Mouse (Mus musculus): ENCODE results near the gene Olfr1362. TPM values are rescaled to one million over a fixed set of nuclear protein-coding genes. Genes with fewer than 3 reads are reported as not detected.

Gene Olfr1362
- not detected in 4 replicates for total RNA-seq (2023; ENCODE audit: inconsistent age)

GRCm38 (mm10) chr13:21613922-21614321 lies at the start of gene Olfr1362:
Olfr1362 (minus strand) TSS chr13:21614022.

GRCm38 (mm10) chr13:21663286-21663685 lies 49.5 kb upstream of the Olfr1362 start, which contains the start of gene Olfr1361:
Olfr1361 (minus strand) TSS chr13:21663386.

GRCm38 (mm10) chr13:21642418-21642817 lies 28.6 kb upstream of the Olfr1362 start, which contains the start of gene Olfr11:
Olfr11 (minus strand) TSS chr13:21642518.

DNA sequence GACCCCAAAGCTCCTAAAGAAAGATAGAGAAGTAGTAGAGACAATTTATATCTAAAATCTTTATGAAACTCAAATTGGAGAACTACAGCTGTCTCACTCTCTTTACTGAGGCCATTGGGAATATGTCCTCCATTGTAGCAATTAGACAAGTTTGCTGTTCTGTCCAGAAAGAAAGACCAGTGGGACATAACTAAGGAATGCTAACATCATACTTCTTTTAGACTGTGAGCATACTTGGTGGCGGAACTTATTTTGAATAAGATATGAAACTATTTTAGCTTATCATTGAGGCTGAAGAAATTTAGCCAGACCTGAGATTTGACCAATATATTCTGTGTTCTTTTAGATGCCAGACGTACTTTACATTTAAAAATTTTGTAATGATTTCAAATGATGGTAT lies 32.2 kb downstream of the Olfr1362 start, which contains the start of gene Olfr1364:
Gene Olfr1364 (minus strand): TSS at position 101 of the 400 bp plus-strand sequence.

Other genes starting within 250 kb of the Olfr1362 start
- 53.7 to 61.2 TPM (median 58.4 TPM) in 4 replicates for gene Zkscan3, start 211.3 kb downstream of the Olfr1362 start, total RNA-seq (2023; ENCODE audit: inconsistent age)
- 0.19 to 0.39 TPM (median 0.24 TPM) in 3 of 4 replicates, not detected in the other for gene Pgbd1, start 173.0 kb downstream of the Olfr1362 start, total RNA-seq (2023; ENCODE audit: inconsistent age)
- gene Zscan26, start 160.3 kb downstream of the Olfr1362 start, total RNA-seq (2023; ENCODE audit: inconsistent age) = 36.7 to 39.7 TPM (median 37.9 TPM) in 4 replicates
- gene Nkapl, start 145.5 kb downstream of the Olfr1362 start, total RNA-seq (2023; ENCODE audit: inconsistent age) = not detected in 4 replicates
- not detected in 4 replicates for gene Zkscan4, start 135.1 kb downstream of the Olfr1362 start, total RNA-seq (2023; ENCODE audit: inconsistent age)
- not detected in 4 replicates for gene Gm10065, start 134.6 kb downstream of the Olfr1362 start, total RNA-seq (2023; ENCODE audit: inconsistent age)
- 3.9 to 5.8 TPM (median 5.4 TPM) in 4 replicates for gene AK157302, start 118.8 kb downstream of the Olfr1362 start, total RNA-seq (2023; ENCODE audit: inconsistent age)
- 17.1 to 23.9 TPM (median 22.6 TPM) in 4 replicates for gene Gm11273, start 112.6 kb downstream of the Olfr1362 start, total RNA-seq (2023; ENCODE audit: inconsistent age)
- 11.4 to 14.0 TPM (median 12.5 TPM) in 4 replicates for gene Zkscan8, start 82.9 kb downstream of the Olfr1362 start, total RNA-seq (2023; ENCODE audit: inconsistent age)
- not detected in 4 replicates for gene Olfr1366, start 71.2 kb downstream of the Olfr1362 start, total RNA-seq (2023; ENCODE audit: inconsistent age)
- gene Olfr1535, start 54.1 kb downstream of the Olfr1362 start, total RNA-seq (2023; ENCODE audit: inconsistent age) = not detected in 4 replicates
- gene Olfr1364, start 32.3 kb downstream of the Olfr1362 start, total RNA-seq (2023; ENCODE audit: inconsistent age) = not detected in 4 replicates
- not detected in 4 replicates for gene Olfr11, start 28.5 kb upstream of the Olfr1362 start, total RNA-seq (2023; ENCODE audit: inconsistent age)
- not detected in 4 replicates for gene Olfr1361, start 49.4 kb upstream of the Olfr1362 start, total RNA-seq (2023; ENCODE audit: inconsistent age)
- not detected in 4 replicates for gene Olfr1360, start 63.4 kb upstream of the Olfr1362 start, total RNA-seq (2023; ENCODE audit: inconsistent age)
- not detected in 4 replicates for gene Olfr1359, start 84.1 kb upstream of the Olfr1362 start, total RNA-seq (2023; ENCODE audit: inconsistent age)
- 101 to 134 TPM (median 110 TPM) in 4 replicates for gene Hist1h2bl, start 102.1 kb upstream of the Olfr1362 start, total RNA-seq (2023; ENCODE audit: inconsistent age)
- gene Hist1h2ai, start 102.4 kb upstream of the Olfr1362 start, total RNA-seq (2023; ENCODE audit: inconsistent age) = 57.4 to 111 TPM (median 95.3 TPM) in 4 replicates
- 119 to 230 TPM (median 147 TPM) in 4 replicates for gene Hist1h3h, start 103.6 kb upstream of the Olfr1362 start, total RNA-seq (2023; ENCODE audit: inconsistent age)
- 10.5 to 15.1 TPM (median 12.2 TPM) in 4 replicates for gene Hist1h2bm, start 108.0 kb upstream of the Olfr1362 start, total RNA-seq (2023; ENCODE audit: inconsistent age)
- 11.8 to 18.5 TPM (median 15.7 TPM) in 4 replicates for gene Hist1h4j, start 121.0 kb upstream of the Olfr1362 start, total RNA-seq (2023; ENCODE audit: inconsistent age)
- gene Hist1h4k, start 136.5 kb upstream of the Olfr1362 start, total RNA-seq (2023; ENCODE audit: inconsistent age) = 345 to 580 TPM (median 393 TPM) in 4 replicates
- 43.9 to 61.4 TPM (median 49.5 TPM) in 4 replicates for gene Hist1h2ak, start 139.8 kb upstream of the Olfr1362 start, total RNA-seq (2023; ENCODE audit: inconsistent age)
- 79.2 to 91.1 TPM (median 87.7 TPM) in 4 replicates for gene Hist1h2bn, start 140.1 kb upstream of the Olfr1362 start, total RNA-seq (2023; ENCODE audit: inconsistent age)
- gene Hist1h1b, start 166.6 kb upstream of the Olfr1362 start, total RNA-seq (2023; ENCODE audit: inconsistent age) = 64.3 to 100 TPM (median 75.1 TPM) in 4 replicates
- 159 to 245 TPM (median 224 TPM) in 4 replicates for gene Hist1h3i, start 169.3 kb upstream of the Olfr1362 start, total RNA-seq (2023; ENCODE audit: inconsistent age)
- 26.3 to 53.4 TPM (median 30.7 TPM) in 4 replicates for gene Hist1h2an, start 173.2 kb upstream of the Olfr1362 start, total RNA-seq (2023; ENCODE audit: inconsistent age)
- 38.6 to 53.7 TPM (median 48.7 TPM) in 4 replicates for gene Hist1h2bp, start 173.4 kb upstream of the Olfr1362 start, total RNA-seq (2023; ENCODE audit: inconsistent age)
- 179 to 205 TPM (median 201 TPM) in 4 replicates for gene Hist1h2bq, start 196.2 kb upstream of the Olfr1362 start, total RNA-seq (2023; ENCODE audit: inconsistent age)
- 199 to 315 TPM (median 296 TPM) in 4 replicates for gene Hist1h2ao, start 196.4 kb upstream of the Olfr1362 start, total RNA-seq (2023; ENCODE audit: inconsistent age)
- gene Hist1h4m, start 197.7 kb upstream of the Olfr1362 start, total RNA-seq (2023; ENCODE audit: inconsistent age) = 283 to 393 TPM (median 343 TPM) in 4 replicates
- gene Hist1h4n, start 218.2 kb upstream of the Olfr1362 start, total RNA-seq (2023; ENCODE audit: inconsistent age) = 138 to 258 TPM (median 167 TPM) in 4 replicates
- gene Hist1h2ap, start 219.5 kb upstream of the Olfr1362 start, total RNA-seq (2023; ENCODE audit: inconsistent age) = 46.5 to 101 TPM (median 67.4 TPM) in 4 replicates
- gene Hist1h2br, start 219.7 kb upstream of the Olfr1362 start, total RNA-seq (2023; ENCODE audit: inconsistent age) = 177 to 204 TPM (median 198 TPM) in 4 replicates

Data from B cell, adult (primary cell).